26 mouse cellular contexts compared by ENCODE assay signal in the genomic region with DNA sequence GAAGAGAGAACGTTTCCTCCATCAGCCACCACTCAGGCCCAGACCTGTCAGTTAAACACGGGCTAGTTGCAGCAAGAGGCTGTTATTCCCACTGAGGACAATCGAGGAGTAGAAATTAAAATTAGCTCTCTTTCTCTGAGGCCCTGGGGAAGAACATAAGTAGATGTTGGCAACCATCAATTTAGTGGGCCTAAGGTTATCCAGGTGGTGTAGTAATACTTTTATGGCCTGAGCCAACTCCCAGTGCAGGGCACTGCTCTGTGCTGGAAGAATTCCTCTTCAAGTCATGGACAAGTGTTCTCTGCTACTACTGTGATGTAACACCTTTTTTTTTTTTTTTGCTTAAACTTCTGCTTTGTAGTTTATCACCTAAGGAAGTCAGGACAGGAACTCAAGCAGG.
A peak's percentile ranks its signal among the peaks of the same experiment; 100 is the strongest.
DNase-seq lines count a peak whose midpoint lies in the region; ATAC-seq and TF ChIP-seq lines count a peak whose summit lies in the region.
"Had no signal": no experiment of that assay in that cellular context is flagged by ENCODE, and none has a peak within 500 bp of the region (broad histone marks: within the 10 kb centered on the region; RNA-seq: fewer than 3 reads in every experiment).

No protein-coding gene starts in this region.

- no peak for TF ChIP-seq CTCF in intestine, postnatal 0 days (IDR thresholded peaks at IDR 0.05; ENCODE audit: low read depth)

- no peak overlapping the region for H3K4me2 ChIP-seq in intestine, embryonic 15.5 days (replicated peaks)
- H3K4me2 ChIP-seq in intestine, postnatal 0 days (replicated peaks; ENCODE audit: low read depth), result no peak overlapping the region
- no peak overlapping the region for H3K4me2 ChIP-seq in midbrain, embryonic 11.5 days
- no peak overlapping the region for H3K4me2 ChIP-seq in midbrain, embryonic 13.5 days (replicated peaks)
- no peak overlapping the region for H3K4me2 ChIP-seq in intestine, embryonic 16.5 days (ENCODE audit: low read depth, low read length)
- H3K4me2 ChIP-seq: embryonic facial prominence, embryonic 12.5 days; forebrain, embryonic 13.5 days; forebrain, embryonic 15.5 days had no signal

- peak; percentile 66; the same call in 1 of the 2 replicates for ATAC-seq in intestine, embryonic 15.5 days
- no peak; the same call in 1 of the 2 replicates for ATAC-seq in intestine, postnatal 0 days
- ATAC-seq in midbrain, embryonic 11.5 days (ENCODE audit: low FRiP score), result no peak
- no peak for ATAC-seq in midbrain, embryonic 13.5 days
- peak; percentile 86 for ATAC-seq in intestine, embryonic 16.5 days
- ATAC-seq: activated CD4-positive, CD25-positive, alpha-beta regulatory T cell, adult 4 months; CD4-positive, CD25-positive, alpha-beta regulatory T cell, adult 4 months; forebrain, embryonic 13.5 days; forebrain, embryonic 15.5 days; forebrain, postnatal 0 days; Patski had no signal

- WGBS in intestine, embryonic 15.5 days, result 64% methylated on average over 3 of the region's 3 CpGs
- 48% methylated on average over 3 of the region's 3 CpGs for WGBS in intestine, postnatal 0 days
- WGBS in midbrain, embryonic 11.5 days, result 74% methylated on average over 3 of the region's 3 CpGs
- 65% methylated on average over 3 of the region's 3 CpGs for WGBS in midbrain, embryonic 13.5 days
- WGBS in intestine, embryonic 16.5 days, result 65% methylated on average over 3 of the region's 3 CpGs
- WGBS in forebrain, embryonic 10.5 days, result 66% methylated on average over 3 of the region's 3 CpGs

- H3K9me3 ChIP-seq in intestine, embryonic 15.5 days, result no peaks in the 10 kb centered on the region
- H3K9me3 ChIP-seq in intestine, postnatal 0 days (ENCODE audit: control insufficient read depth), result no peaks in the 10 kb centered on the region
- no peaks in the 10 kb centered on the region for H3K9me3 ChIP-seq in midbrain, embryonic 11.5 days (ENCODE audit: control insufficient read depth, low read length)
- H3K9me3 ChIP-seq in midbrain, embryonic 13.5 days, result no peaks in the 10 kb centered on the region
- H3K9me3 ChIP-seq in intestine, embryonic 16.5 days (ENCODE audit: control insufficient read depth, low read length), result no peaks in the 10 kb centered on the region
- H3K9me3 ChIP-seq in forebrain, embryonic 10.5 days, result no peaks in the 10 kb centered on the region
- H3K9me3 ChIP-seq: embryonic facial prominence, embryonic 10.5 days; embryonic facial prominence, embryonic 12.5 days; forebrain, embryonic 13.5 days; forebrain, embryonic 15.5 days had no signal

- no peaks in the 10 kb centered on the region for H3K27me3 ChIP-seq in intestine, embryonic 15.5 days (replicated peaks)
- H3K27me3 ChIP-seq in intestine, postnatal 0 days (replicated peaks; ENCODE audit: control insufficient read depth, insufficient read depth, low read length), result no peaks in the 10 kb centered on the region
- no peaks in the 10 kb centered on the region for H3K27me3 ChIP-seq in midbrain, embryonic 11.5 days (ENCODE audit: control insufficient read depth, insufficient read depth, low read length)
- no peaks in the 10 kb centered on the region for H3K27me3 ChIP-seq in midbrain, embryonic 13.5 days
- H3K27me3 ChIP-seq in intestine, embryonic 16.5 days (replicated peaks; ENCODE audit: control insufficient read depth, insufficient read depth, low read length), result no peaks in the 10 kb centered on the region
- no peaks in the 10 kb centered on the region for H3K27me3 ChIP-seq in forebrain, embryonic 10.5 days (ENCODE audit: poor library complexity, severe bottlenecking)
- H3K27me3 ChIP-seq: CH12.LX; embryonic facial prominence, embryonic 12.5 days; forebrain, embryonic 13.5 days; forebrain, embryonic 15.5 days; Patski had no signal

- H3K27ac ChIP-seq in intestine, embryonic 15.5 days, result no peak overlapping the region
- H3K27ac ChIP-seq in intestine, postnatal 0 days (ENCODE audit: low read depth, low read length), result no peak overlapping the region
- no peak overlapping the region for H3K27ac ChIP-seq in midbrain, embryonic 11.5 days (ENCODE audit: low read depth, low read length)
- no peak overlapping the region for H3K27ac ChIP-seq in midbrain, embryonic 13.5 days
- no peak overlapping the region for H3K27ac ChIP-seq in intestine, embryonic 16.5 days (ENCODE audit: low read length)
- H3K27ac ChIP-seq in forebrain, embryonic 10.5 days, result no peak overlapping the region
- H3K27ac ChIP-seq: embryonic facial prominence, embryonic 10.5 days; embryonic facial prominence, embryonic 12.5 days; forebrain, embryonic 13.5 days; forebrain, embryonic 15.5 days had no signal

- peak; percentile 12 for DNase-seq in adrenal gland, postnatal 10 days
- no peak for DNase-seq in adrenal gland, adult 8-10 months
- peak; percentile 61 for DNase-seq in midbrain, embryonic 11.5 days (ENCODE audit: low spot score, missing footprints)
- no peak for DNase-seq in forebrain, embryonic 10.5 days (ENCODE audit: extremely low spot score, low spot score)
- DNase-seq: adrenal gland, postnatal 14 days; adrenal gland, postnatal 36 days; B cell, adult 2 months; cerebellum, adult 11-12 months; cerebellum, adult 2 months; cerebellum, adult 9-10 months; cerebellum, postnatal 10 days; cerebellum, postnatal 25 days; forebrain, postnatal 0 days had no signal

- no peak overlapping the region for H3K9ac ChIP-seq in intestine, embryonic 15.5 days
- no peak overlapping the region for H3K9ac ChIP-seq in intestine, postnatal 0 days (ENCODE audit: low read depth, low read length)
- H3K9ac ChIP-seq in midbrain, embryonic 11.5 days (ENCODE audit: low read length), result no peak overlapping the region
- H3K9ac ChIP-seq in midbrain, embryonic 13.5 days (replicated peaks), result no peak overlapping the region
- H3K9ac ChIP-seq in intestine, embryonic 16.5 days (ENCODE audit: low read depth, low read length), result no peak overlapping the region
- H3K9ac ChIP-seq: embryonic facial prominence, embryonic 12.5 days; forebrain, embryonic 13.5 days; forebrain, embryonic 15.5 days; forebrain, postnatal 0 days had no signal

- no peak overlapping the region for H3K4me3 ChIP-seq in intestine, embryonic 15.5 days (replicated peaks)
- no peak overlapping the region for H3K4me3 ChIP-seq in intestine, postnatal 0 days (ENCODE audit: low read depth, low read length)
- no peak overlapping the region for H3K4me3 ChIP-seq in midbrain, embryonic 11.5 days (ENCODE audit: low read depth, low read length)
- H3K4me3 ChIP-seq in midbrain, embryonic 13.5 days (replicated peaks), result no peak overlapping the region
- no peak overlapping the region for H3K4me3 ChIP-seq in intestine, embryonic 16.5 days (ENCODE audit: low read length)
- no peak overlapping the region for H3K4me3 ChIP-seq in forebrain, embryonic 10.5 days
- H3K4me3 ChIP-seq: embryonic facial prominence, embryonic 10.5 days; embryonic facial prominence, embryonic 12.5 days; forebrain, embryonic 13.5 days; forebrain, embryonic 15.5 days had no signal

- H3K36me3 ChIP-seq in intestine, embryonic 15.5 days, result no peaks in the 10 kb centered on the region
- no peaks in the 10 kb centered on the region for H3K36me3 ChIP-seq in intestine, postnatal 0 days (ENCODE audit: control insufficient read depth, insufficient read depth)
- no peaks in the 10 kb centered on the region for H3K36me3 ChIP-seq in midbrain, embryonic 11.5 days (ENCODE audit: control insufficient read depth, insufficient read depth, low read length)
- no peaks in the 10 kb centered on the region for H3K36me3 ChIP-seq in midbrain, embryonic 13.5 days
- no peaks in the 10 kb centered on the region for H3K36me3 ChIP-seq in intestine, embryonic 16.5 days (ENCODE audit: control insufficient read depth, insufficient read depth, low read length)
- no peaks in the 10 kb centered on the region for H3K36me3 ChIP-seq in forebrain, embryonic 10.5 days (replicated peaks)
- H3K36me3 ChIP-seq: embryonic facial prominence, embryonic 10.5 days; embryonic facial prominence, embryonic 12.5 days; forebrain, embryonic 15.5 days; G1E had no signal

- no peaks in the 10 kb centered on the region for H3K4me1 ChIP-seq in intestine, embryonic 15.5 days (replicated peaks)
- H3K4me1 ChIP-seq in intestine, postnatal 0 days (replicated peaks; ENCODE audit: control insufficient read depth, insufficient read depth, low read length), result no peaks in the 10 kb centered on the region
- H3K4me1 ChIP-seq in midbrain, embryonic 11.5 days (ENCODE audit: control insufficient read depth, insufficient read depth, low read length), result no peaks in the 10 kb centered on the region
- no peaks in the 10 kb centered on the region for H3K4me1 ChIP-seq in midbrain, embryonic 13.5 days (replicated peaks)
- no peaks in the 10 kb centered on the region for H3K4me1 ChIP-seq in intestine, embryonic 16.5 days (ENCODE audit: control insufficient read depth, insufficient read depth, low read length)
- H3K4me1 ChIP-seq in forebrain, embryonic 10.5 days, result peaks cover 15% of the 10 kb centered on the region; the same call in 1 of the 2 replicates
- H3K4me1 ChIP-seq: forebrain, embryonic 13.5 days had no signal

Comparison
In these comparisons a context has a peak if more than half of its experiments do, and no peak if none do; other contexts are left out.
1. DNase-seq: peak in adrenal gland, postnatal 10 days (single experiment) and midbrain, embryonic 11.5 days (single experiment); none in adrenal gland, adult 8-10 months (single experiment) and forebrain, embryonic 10.5 days (single experiment).
2. ATAC-seq: peak in intestine, embryonic 15.5 days (single experiment) and intestine, embryonic 16.5 days (single experiment); none in intestine, postnatal 0 days (single experiment), midbrain, embryonic 11.5 days (single experiment) and midbrain, embryonic 13.5 days (single experiment).